Mouse (Mus musculus) neural tube, embryonic 14.5 days (tissue): ENCODE data around the gene Zmiz1. TPM values are rescaled to one million over a fixed set of nuclear protein-coding genes. Genes with fewer than 3 reads are reported as not detected.

Source experiments
- ATAC-seq: fragments of 200-750 bp; cut with Nextera tagmentation; 2 replicates; pipeline ENCODE4 v1.8.0; 2017; ENCODE audit warnings: low read depth, mild to moderate bottlenecking, moderate TSS enrichment, moderate library complexity
- H3K27ac ChIP-seq: fragments of 300-500 bp; sonication (generic); 2 replicates; pipeline ENCODE4 v1.5.1; 2014; ENCODE audit warnings: low read depth, mild to moderate bottlenecking, control low read depth, low read length, moderate library complexity, mixed read lengths
- H3K27me3 ChIP-seq: fragments of 300-500 bp; sonication (generic); 2 replicates; pipeline ENCODE4 v1.6.1; 2014; ENCODE audit warnings: low read length; ENCODE audit not compliant: control insufficient read depth, insufficient read depth
- H3K36me3 ChIP-seq: fragments of 300-500 bp; sonication (generic); 2 replicates; pipeline ENCODE4 v1.6.1; 2014; ENCODE audit warnings: low read length, mixed read lengths; ENCODE audit not compliant: control insufficient read depth, insufficient read depth
- H3K4me1 ChIP-seq: fragments of 300-500 bp; sonication (generic); 2 replicates; pipeline ENCODE4 v1.6.1; 2014; ENCODE audit warnings: low read length; ENCODE audit not compliant: control insufficient read depth, insufficient read depth
- H3K4me2 ChIP-seq: fragments of 300-500 bp; sonication (generic); 2 replicates; pipeline ENCODE4 v1.6.1; 2014; ENCODE audit warnings: mild to moderate bottlenecking, low read depth, low read length, control low read depth
- H3K4me3 ChIP-seq: fragments of 300-500 bp; sonication (generic); 2 replicates; pipeline ENCODE4 v1.5.1; 2014; ENCODE audit warnings: low read depth, low read length, control low read depth, mixed read lengths
- H3K9ac ChIP-seq: fragments of 300-500 bp; sonication (generic); replicated peaks from 2 replicates; pipeline ENCODE4 v1.6.1; 2014; ENCODE audit warnings: low read depth, mild to moderate bottlenecking, control low read depth, low read length, mixed read lengths
- H3K9me3 ChIP-seq: fragments of 300-500 bp; sonication (generic); 2 replicates; pipeline ENCODE4 v1.6.1; 2016; ENCODE audit warnings: low read length; ENCODE audit not compliant: control insufficient read depth
- WGBS: fragments of 180-500 bp; shearing (Covaris S2); extraction: QIAGEN DNeasy Blood & Tissue Kit; methylation state at CpG from one replicate; pipeline ENCODE4 v1.1.7; 2014; 5-methylcytosine and 5-hydroxymethylcytosine counted together
- polyA plus RNA-seq: library from polyadenylated mRNA; unstranded; fragments of >200 nt; fragmentation: Nextera tagmentation; extraction: Ambion mirVana; gene quantifications from 2 replicates; pipeline ENCODE4 v1.2.1, GENCODE M21; 2014

Gene Zmiz1
- polyA plus RNA-seq, 1 experiment from 2014 or later, result 75.0 TPM

- Histone ChIP-seq H3K9me3 (no peaks in the 10 kb centered on the region), H3K27ac (no peak overlapping the region), H3K4me3 (no peak overlapping the region), H3K9ac (0 out of 2 replicates have a peak overlapping the region, but pooled peaks have one; percentile 16), H3K36me3 (0 out of 2 replicates have a peak, but pooled peaks cover 5% of the 10 kb centered on the region), H3K4me1 (peaks cover 68% of the 10 kb centered on the region), H3K27me3 (no peaks in the 10 kb centered on the region), H3K4me2 (no peak overlapping the region)
- 93% methylated on average over 8 of the region's 8 CpGs for WGBS
- ATAC-seq, result no peak
Measured at GRCm38 (mm10) chr14:25615602-25616001, 156.6 kb downstream of the Zmiz1 start.

- Histone ChIP-seq H3K36me3 (0 out of 2 replicates have a peak, but pooled peaks cover 5% of the 10 kb centered on the region), H3K27me3 (no peaks in the 10 kb centered on the region), H3K4me3 (no peak overlapping the region), H3K4me2 (no peak overlapping the region), H3K9ac (0 out of 2 replicates have a peak overlapping the region, but pooled peaks have one; percentile 16), H3K9me3 (no peaks in the 10 kb centered on the region), H3K4me1 (peaks cover 68% of the 10 kb centered on the region), H3K27ac (no peak overlapping the region)
- whole genome bisulfite sequencing, result 80% methylated on average over 15 of the region's 15 CpGs
- ATAC-seq, result no peak
Measured at GRCm38 (mm10) chr14:25616009-25616723, 157.2 kb downstream of the Zmiz1 start.

- no peak overlapping the region for H3K4me3 ChIP-seq
- WGBS, result 53% methylated on average over 4 of the region's 4 CpGs
- no peak for ATAC-seq
- H3K27ac ChIP-seq, result no peak overlapping the region
- no peaks in the 10 kb centered on the region for H3K27me3 ChIP-seq
- no peaks in the 10 kb centered on the region for H3K9me3 ChIP-seq
- 0 out of 2 replicates have a peak, but pooled peaks cover 5% of the 10 kb centered on the region for H3K36me3 ChIP-seq
- H3K9ac ChIP-seq, result no peak overlapping the region
- H3K4me1 ChIP-seq, result peaks cover 66% of the 10 kb centered on the region
- H3K4me2 ChIP-seq, result no peak overlapping the region
Measured at GRCm38 (mm10) chr14:25617264-25617663, 158.3 kb downstream of the Zmiz1 start.

GRCm38 (mm10) chr14:25619066-25619762, 160.2 kb downstream of the Zmiz1 start:
- peak overlapping the region; percentile 78 for H3K27ac ChIP-seq
- H3K4me1 ChIP-seq, result peaks cover 74% of the 10 kb centered on the region
- H3K4me3 ChIP-seq, result no peak overlapping the region
- no peak overlapping the region for H3K4me2 ChIP-seq
- H3K9me3 ChIP-seq, result no peaks in the 10 kb centered on the region
- ATAC-seq, result peak; percentile 19; the same call in 1 of the 2 replicates
- peak overlapping the region; percentile 29; the same call in 1 of the 2 replicates for H3K9ac ChIP-seq
- 0 out of 2 replicates have a peak, but pooled peaks cover 5% of the 10 kb centered on the region for H3K36me3 ChIP-seq
- H3K27me3 ChIP-seq, result no peaks in the 10 kb centered on the region
- 74% methylated on average over 4 of the region's 4 CpGs for WGBS

GRCm38 (mm10) chr14:25620766-25621165, 161.8 kb downstream of the Zmiz1 start:
- no peaks in the 10 kb centered on the region for H3K27me3 ChIP-seq
- no peak for ATAC-seq
- 39% methylated on average over 4 of the region's 4 CpGs for WGBS
- H3K4me1 ChIP-seq, result peaks cover 71% of the 10 kb centered on the region
- H3K36me3 ChIP-seq, result 0 out of 2 replicates have a peak, but pooled peaks cover 5% of the 10 kb centered on the region
- H3K27ac ChIP-seq, result no peak overlapping the region
- no peak overlapping the region for H3K4me2 ChIP-seq
- no peak overlapping the region for H3K4me3 ChIP-seq
- no peak overlapping the region for H3K9ac ChIP-seq
- no peaks in the 10 kb centered on the region for H3K9me3 ChIP-seq

GRCm38 (mm10) chr14:25623698-25624097, 164.7 kb downstream of the Zmiz1 start:
- Histone ChIP-seq H3K27me3 (no peaks in the 10 kb centered on the region), H3K36me3 (no peaks in the 10 kb centered on the region), H3K9me3 (no peaks in the 10 kb centered on the region), H3K9ac (no peak overlapping the region), H3K4me1 (peaks cover 57% of the 10 kb centered on the region), H3K4me3 (no peak overlapping the region), H3K27ac (peak overlapping the region; percentile 84), H3K4me2 (no peak overlapping the region)
- ATAC-seq, result peak; percentile 59
- WGBS, result 13% methylated on average over 7 of the region's 7 CpGs

GRCm38 (mm10) chr14:25624659-25625058, 165.7 kb downstream of the Zmiz1 start:
- H3K36me3 ChIP-seq, result no peaks in the 10 kb centered on the region
- H3K4me1 ChIP-seq, result peaks cover 48% of the 10 kb centered on the region
- H3K9ac ChIP-seq, result no peak overlapping the region
- no peak overlapping the region for H3K4me2 ChIP-seq
- H3K4me3 ChIP-seq, result no peak overlapping the region
- WGBS, result 86% methylated on average over 6 of the region's 6 CpGs
- ATAC-seq, result no peak
- peak overlapping the region; percentile 84 for H3K27ac ChIP-seq
- H3K9me3 ChIP-seq, result no peaks in the 10 kb centered on the region
- no peaks in the 10 kb centered on the region for H3K27me3 ChIP-seq

GRCm38 (mm10) chr14:25627599-25628255, 168.7 kb downstream of the Zmiz1 start:
- Histone ChIP-seq H3K27me3 (no peaks in the 10 kb centered on the region), H3K9me3 (no peaks in the 10 kb centered on the region), H3K4me2 (no peak overlapping the region), H3K4me3 (no peak overlapping the region), H3K27ac (no peak overlapping the region), H3K9ac (no peak overlapping the region), H3K4me1 (peaks cover 22% of the 10 kb centered on the region), H3K36me3 (no peaks in the 10 kb centered on the region)
- WGBS, result 82% methylated on average over 3 of the region's 3 CpGs
- ATAC-seq, result no peak
